Comparison of ENCODE assay signal across 8 mouse cellular contexts in the genomic region with DNA sequence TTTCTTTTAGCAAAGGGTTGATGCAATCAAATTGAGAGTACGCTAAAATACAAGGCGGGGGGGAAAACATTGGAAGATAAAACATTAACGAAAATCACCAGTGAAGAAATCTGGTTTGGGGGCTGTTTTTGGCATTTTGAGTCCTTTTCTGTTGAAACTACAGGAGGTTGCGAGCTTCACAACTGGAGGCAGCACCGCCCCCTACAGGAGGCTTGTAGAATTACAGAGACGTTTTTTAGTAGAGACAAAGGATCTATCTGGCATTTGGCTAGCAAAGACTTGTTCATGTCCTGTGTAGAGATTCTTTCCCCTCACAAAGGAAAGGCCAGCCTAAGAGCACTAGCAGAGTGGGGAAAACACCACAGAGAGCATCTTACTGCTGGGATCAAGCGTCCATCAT.
DNase-seq lines count a peak whose midpoint lies in the region; ATAC-seq and TF ChIP-seq lines count a peak whose summit lies in the region.

No protein-coding gene starts in this region.

- no peaks in the 10 kb centered on the region for H3K9me3 ChIP-seq in lung, postnatal 0 days (ENCODE audit: low read length)

- no peak for ATAC-seq in lung, postnatal 0 days

- H3K36me3 ChIP-seq in lung, postnatal 0 days (ENCODE audit: insufficient read depth, low read length) = no peaks in the 10 kb centered on the region

- no peaks in the 10 kb centered on the region for H3K27me3 ChIP-seq in lung, postnatal 0 days (replicated peaks; ENCODE audit: insufficient read depth, low read length)

- no peak overlapping the region for H3K9ac ChIP-seq in lung, postnatal 0 days (replicated peaks; ENCODE audit: low read depth)

- no peaks in the 10 kb centered on the region for H3K4me1 ChIP-seq in lung, postnatal 0 days (ENCODE audit: insufficient read depth, low read depth, low read length)

- H3K4me2 ChIP-seq in lung, postnatal 0 days (replicated peaks; ENCODE audit: low read depth, low read length) = no peak overlapping the region

- peak; percentile 51 to 86 for DNase-seq in adrenal gland, adult (ENCODE audit: inconsistent age in 2 of 2, low spot score in 1 of 2)
- no peak for DNase-seq in adrenal gland, adult 8-10 months
- peak; percentile 53 for DNase-seq in ovary, postnatal 36 days (ENCODE audit: low spot score)
- DNase-seq in ovary, adult 18-20 months (ENCODE audit: low spot score) = no peak
- DNase-seq in embryo, embryonic 11 days = peak; percentile 77
- peak; percentile 59 to 61 for DNase-seq in kidney, postnatal 4 days
- peak; percentile 81 for DNase-seq in lung, postnatal 0 days (ENCODE audit: low spot score)
- peak; percentile 38 for DNase-seq in thymus, postnatal 0 days (ENCODE audit: low spot score)

- TF ChIP-seq EP300 in lung, postnatal 0 days (IDR thresholded peaks at IDR 0.05) = no peak

- no peak overlapping the region for H3K27ac ChIP-seq in lung, postnatal 0 days (ENCODE audit: low read length)

- TF ChIP-seq CTCF in lung, postnatal 0 days (IDR thresholded peaks at IDR 0.05) = peak; percentile 79

- H3K4me3 ChIP-seq in lung, postnatal 0 days (ENCODE audit: low read depth, low read length) = no peak overlapping the region

- WGBS in lung, postnatal 0 days = 32% methylated on average over 7 of the region's 7 CpGs

Comparison
In these comparisons a context has a peak if more than half of its experiments do, and no peak if none do; other contexts are left out.
1. DNase-seq: peak in adrenal gland, adult (2 of 2), ovary, postnatal 36 days (single experiment), embryo, embryonic 11 days (single experiment), kidney, postnatal 4 days (2 of 2), lung, postnatal 0 days (single experiment) and thymus, postnatal 0 days (single experiment); none in adrenal gland, adult 8-10 months (single experiment) and ovary, adult 18-20 months (single experiment).